Mouse (Mus musculus): ENCODE data around the gene Traf6.
"Not testable (repeated sequence)": the region's sequence is repeated elsewhere in the genome, so short reads cannot be mapped to it uniquely, and the experiment has no call there.

Traf6 gene

GRCm38 (mm10) chr2:101695584-101695983, 17.4 kb downstream of the Traf6 start:
- no peak for DNase-seq (ENCODE audit: low spot score)

GRCm38 (mm10) chr2:101699284-101699683, 21.1 kb downstream of the Traf6 start:
- DNase-seq (ENCODE audit: low spot score): no peak

GRCm38 (mm10) chr2:101705941-101706485, 27.8 kb downstream of the Traf6 start:
- no peak for DNase-seq (ENCODE audit: low spot score)

DNA sequence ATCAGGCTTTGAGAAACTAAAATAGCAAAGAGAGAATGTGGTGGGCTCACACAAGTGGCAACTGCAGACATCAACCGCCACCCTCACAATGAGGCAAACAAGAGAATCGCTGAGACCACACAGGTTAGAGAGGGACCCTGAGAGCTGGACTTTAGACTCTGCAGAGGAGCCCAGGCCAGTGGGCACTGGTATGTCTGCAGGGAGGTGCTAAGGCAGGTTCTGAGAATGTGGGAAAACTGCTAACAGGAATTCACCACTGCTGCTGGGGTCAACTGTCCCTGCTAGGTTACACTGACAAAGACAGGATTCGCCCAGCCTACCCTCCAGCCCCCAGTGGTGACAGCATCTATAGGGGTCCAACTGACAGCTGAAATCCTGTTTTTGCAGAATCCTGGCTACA, 33.4 kb downstream of the Traf6 start:
- DNase-seq (ENCODE audit: low spot score): no peak

- no peak for DNase-seq (ENCODE audit: low spot score)
Observed at GRCm38 (mm10) chr2:101715650-101716323, 37.6 kb downstream of the Traf6 start.

DNA sequence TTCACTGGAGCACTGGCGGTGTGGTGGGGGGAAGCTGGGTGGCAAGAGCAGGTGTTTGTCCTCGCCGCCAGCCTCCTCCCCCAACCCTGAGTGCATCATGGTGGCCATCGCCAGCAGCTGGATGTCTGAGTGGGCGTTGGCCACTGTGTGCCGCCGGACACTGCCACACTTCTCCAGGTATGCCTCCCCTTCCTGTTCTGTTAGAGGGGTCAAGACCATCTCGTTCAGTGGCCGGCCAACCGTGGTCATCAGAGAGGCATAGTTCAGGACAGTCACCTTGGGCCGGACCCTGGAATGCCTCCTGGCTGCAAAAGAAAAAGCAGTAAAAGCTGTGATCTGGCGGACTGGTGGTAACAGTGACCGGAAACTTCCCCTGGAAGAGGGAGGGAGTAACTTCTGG, 38.9 kb downstream of the Traf6 start:
- no peak for DNase-seq (ENCODE audit: low spot score)

DNA sequence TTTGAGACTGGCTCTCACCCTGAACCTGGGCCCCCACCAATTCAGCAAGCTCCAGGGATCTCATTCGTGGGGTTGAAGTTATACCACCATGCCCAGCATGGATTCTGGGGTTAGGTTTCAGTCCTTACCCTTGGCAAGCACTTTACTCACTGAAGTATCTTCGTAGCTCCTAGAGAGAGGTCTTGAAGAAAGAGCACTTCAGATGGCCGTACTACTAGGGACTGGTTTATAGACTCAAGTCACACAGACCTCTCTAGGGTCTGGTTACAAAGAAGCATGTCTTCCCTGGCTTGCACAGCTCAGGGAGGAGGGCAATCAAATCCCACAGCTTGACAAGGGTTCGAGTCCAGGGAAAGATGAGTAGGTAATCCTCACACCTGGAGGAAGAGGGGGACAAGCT, 43.6 kb downstream of the Traf6 start:
- DNase-seq (ENCODE audit: low spot score): no peak

DNA sequence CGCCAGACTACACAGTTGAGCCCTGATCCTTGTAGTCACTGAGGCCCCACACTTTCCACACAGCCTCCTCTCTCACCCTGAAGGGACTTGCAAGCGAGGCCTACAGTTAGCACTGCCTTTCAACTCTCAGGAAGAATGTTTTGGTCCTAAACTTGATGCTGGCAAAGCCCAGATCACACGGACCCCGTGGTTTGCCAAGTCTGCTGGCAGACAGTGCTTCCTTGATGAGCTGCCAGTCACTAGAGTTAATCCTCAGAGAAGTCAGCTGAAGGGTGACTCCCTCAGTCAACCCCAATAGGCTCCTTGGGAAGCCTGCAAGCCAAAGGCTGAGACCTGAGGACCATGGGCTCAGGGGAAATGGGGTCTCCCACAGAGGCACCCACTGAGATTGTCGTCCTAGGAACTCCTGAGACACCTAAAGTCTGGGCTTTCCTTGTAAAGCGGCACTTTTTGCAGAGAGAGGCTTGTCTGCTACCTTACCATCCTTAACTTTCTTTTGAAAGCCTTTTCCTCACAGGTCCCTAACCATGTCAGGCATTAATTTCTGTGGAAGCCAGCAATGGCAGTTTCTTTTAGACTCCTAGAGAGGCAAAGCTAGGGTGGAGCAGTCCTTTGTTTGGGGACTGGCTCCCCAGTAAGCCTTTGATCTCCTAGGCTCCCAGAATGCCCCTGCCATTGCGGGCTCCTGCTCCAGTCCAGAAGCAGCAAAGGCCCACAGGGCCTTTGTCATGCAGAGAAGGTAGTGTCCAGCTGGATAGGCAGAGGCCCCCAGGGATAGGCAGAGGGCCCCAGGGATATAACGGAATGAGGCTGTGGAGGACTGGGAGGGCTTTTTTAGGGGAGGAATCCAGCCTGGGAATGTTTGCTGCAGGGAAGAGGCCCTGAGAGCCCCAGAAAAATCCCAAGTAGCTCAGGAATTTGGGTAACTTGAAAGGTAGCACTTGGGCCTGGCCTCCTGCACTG, 44.4 kb downstream of the Traf6 start:
- no peak for DNase-seq (ENCODE audit: low spot score)

DNA sequence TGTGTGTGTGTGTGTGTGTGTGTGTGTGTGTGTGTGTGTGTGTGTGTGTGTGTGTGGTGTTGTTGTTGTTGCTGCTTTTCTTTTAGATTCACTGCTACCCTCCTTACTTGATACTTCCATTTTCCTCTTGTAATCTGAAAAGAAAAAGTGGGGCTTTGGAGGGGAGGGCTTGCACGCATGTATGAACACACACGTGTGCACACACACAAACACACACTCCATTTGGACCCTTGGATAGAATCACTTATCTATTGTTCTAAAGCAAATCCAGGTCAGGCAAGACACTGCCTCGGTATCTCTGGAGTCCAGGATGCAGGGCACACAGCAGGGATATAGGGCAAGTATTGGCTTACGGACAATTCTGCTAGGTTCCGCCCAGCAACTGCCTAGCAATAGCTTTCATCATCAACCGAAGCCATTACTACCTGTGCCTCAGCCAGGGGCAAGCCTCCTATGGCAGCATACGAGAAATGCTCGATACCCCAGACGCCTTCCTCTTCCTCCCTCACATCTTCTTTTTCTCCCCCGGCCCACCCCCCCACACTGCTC, 45.2 kb downstream of the Traf6 start:
- DNase-seq (ENCODE audit: low spot score): no peak

- DNase-seq (ENCODE audit: low spot score): no peak
Observed at GRCm38 (mm10) chr2:101727787-101728186, 49.6 kb downstream of the Traf6 start.

GRCm38 (mm10) chr2:101729472-101729871, 51.2 kb downstream of the Traf6 start:
- DNase-seq (ENCODE audit: low spot score): no peak

DNA sequence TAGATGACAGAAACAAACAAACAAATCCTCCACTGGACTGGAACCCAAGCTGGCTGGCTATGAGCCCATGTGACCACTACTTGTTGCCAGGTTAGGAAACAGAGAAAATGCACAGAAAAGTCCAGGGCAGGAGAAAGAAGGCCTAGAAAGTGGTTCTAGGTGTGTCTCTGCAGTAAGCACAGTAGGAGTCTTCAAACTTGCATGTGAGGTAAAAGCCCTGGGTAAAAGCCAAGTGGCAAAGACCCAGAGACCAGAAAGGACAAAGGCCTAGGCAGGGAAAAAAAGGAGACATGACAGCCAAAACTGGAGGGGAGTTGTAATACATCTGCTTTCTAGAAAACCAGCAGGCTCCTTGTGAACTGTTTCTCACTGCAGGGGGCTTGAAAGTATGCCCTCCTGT, 52.7 kb downstream of the Traf6 start:
- DNase-seq (ENCODE audit: low spot score): no peak

GRCm38 (mm10) chr2:101732777-101733210, 54.6 kb downstream of the Traf6 start:
- DNase-seq (ENCODE audit: low spot score): no peak

- DNase-seq (ENCODE audit: low spot score): no peak
Observed at GRCm38 (mm10) chr2:101733564-101733963, 55.3 kb downstream of the Traf6 start.

- no peak for DNase-seq (ENCODE audit: low spot score)
Observed at GRCm38 (mm10) chr2:101739914-101740313, 61.7 kb downstream of the Traf6 start.

DNA sequence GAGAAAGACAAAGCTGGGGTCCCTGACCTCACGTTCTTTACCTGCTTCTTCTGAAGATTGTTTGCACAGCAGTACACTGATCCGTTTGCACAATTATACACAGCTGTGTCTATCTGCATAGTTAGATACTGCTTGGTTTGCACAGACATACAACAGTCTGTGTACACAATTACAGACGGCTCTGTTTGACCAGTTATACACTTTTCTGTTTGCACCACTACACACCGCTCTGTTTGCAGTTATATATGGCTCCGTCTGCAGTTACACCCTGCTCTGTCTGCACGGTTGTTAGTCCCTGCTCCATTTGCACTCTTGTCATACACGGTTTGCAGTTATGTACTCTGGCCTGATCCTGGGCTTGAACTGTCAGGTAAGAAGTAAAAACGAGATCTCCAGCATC, 63.4 kb downstream of the Traf6 start:
- DNase-seq (ENCODE audit: low spot score): no peak

DNA sequence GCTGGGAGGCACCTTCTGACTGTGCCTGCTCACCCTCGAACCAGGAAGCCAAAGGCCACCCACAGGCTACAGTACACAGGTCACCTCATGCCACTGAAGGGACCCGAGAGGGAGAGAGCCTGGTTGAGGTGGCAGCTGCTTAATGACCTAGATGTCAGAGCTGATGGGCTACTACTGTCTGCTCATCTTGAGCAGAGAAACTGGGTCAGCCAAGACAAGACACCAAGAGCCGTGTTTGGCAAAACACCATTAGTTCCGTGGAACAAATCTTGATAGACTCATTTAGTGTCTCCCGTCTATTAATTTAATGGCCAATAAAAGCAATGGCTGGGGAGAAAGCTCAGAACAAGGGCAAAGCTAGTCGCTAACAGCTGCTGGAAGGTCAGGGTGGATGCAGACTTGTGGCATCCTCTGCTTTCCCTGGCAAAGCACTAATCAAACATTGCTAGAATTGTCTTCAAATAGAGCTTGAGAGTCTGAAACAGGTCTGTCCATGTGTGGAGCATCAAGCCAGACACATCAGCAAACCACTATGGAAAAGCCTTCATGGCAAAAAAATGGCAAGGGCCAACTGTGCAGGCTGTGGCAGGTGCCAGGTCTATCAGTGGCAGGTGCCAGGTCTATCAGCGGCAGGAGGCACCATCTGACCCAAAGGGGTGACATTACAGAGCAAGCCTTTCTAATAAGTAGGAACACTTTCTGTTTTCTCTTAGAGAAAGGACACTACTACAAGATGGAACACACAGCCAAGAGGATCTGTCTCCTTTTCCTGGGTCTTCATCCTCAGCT, 64.0 kb downstream of the Traf6 start:
- DNase-seq (ENCODE audit: low spot score): no peak

DNA sequence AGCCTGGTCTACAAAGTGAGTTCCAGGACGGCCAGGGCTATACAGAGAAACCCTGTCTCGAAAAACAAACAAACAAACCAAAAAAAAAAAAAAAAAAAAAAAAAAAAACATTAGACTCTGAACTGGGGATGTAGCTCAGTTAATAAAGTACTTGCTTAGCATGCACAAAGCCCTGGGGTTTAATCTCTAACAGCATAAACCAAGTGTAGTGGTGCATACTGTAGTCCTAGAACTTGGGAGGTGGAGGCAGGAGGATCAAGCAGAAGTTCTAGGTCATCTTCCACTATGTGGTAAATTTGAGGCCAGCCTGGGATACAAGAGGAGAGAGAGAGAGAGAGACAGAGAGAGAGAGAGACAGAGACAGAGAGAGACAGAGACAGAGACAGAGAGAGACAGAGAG, 67.4 kb downstream of the Traf6 start:
- not testable (repeated sequence) for DNase-seq (ENCODE audit: low spot score)

- no peak for DNase-seq (ENCODE audit: low spot score)
Observed at GRCm38 (mm10) chr2:101746537-101746936, 68.3 kb downstream of the Traf6 start.

All from testis, postnatal 14 days (tissue).